Mouse (Mus musculus) telencephalon, adult 2 months (tissue): ENCODE data around the gene Bmf.

ENCODE experiments used
- DNase-seq: peaks from one replicate; pipeline ENCODE4 v3.0.0-alpha.2; 2011; ENCODE audit warnings: low read depth, low spot score

Gene Bmf

GRCm38 (mm10) chr2:118479550-118479909 is 70.0 kb downstream of the Bmf start, which contains the start of gene Srp14:
Gene Srp14, minus strand, starts transcription at chr2:118479711.
- peak; percentile 95 for DNase-seq

- DNase-seq, result no peak
Measured at GRCm38 (mm10) chr2:118478833-118479549, 70.5 kb downstream of the Bmf start.
